Mouse (Mus musculus) lung, postnatal 25 days (tissue): ENCODE data around the gene 1600014C10Rik.

Experiments used
- DNase-seq: peaks from one replicate; pipeline ENCODE4 v3.0.0; 2022; ENCODE audit warnings: low spot score

The 1600014C10Rik gene

GRCm38 (mm10) chr7:38184418-38184745 is 1.4 kb downstream of the 1600014C10Rik start:
- no peak for DNase-seq

GRCm38 (mm10) chr7:38184786-38185185 is 1.8 kb downstream of the 1600014C10Rik start:
- DNase-seq = no peak

GRCm38 (mm10) chr7:38186861-38187260 is 3.8 kb downstream of the 1600014C10Rik start:
- no peak for DNase-seq

- peak; percentile 32 for DNase-seq
These were observed 4.8 kb downstream of the 1600014C10Rik start for GRCm38 (mm10) chr7:38187796-38188195.

GRCm38 (mm10) chr7:38188281-38189075 is 5.5 kb downstream of the 1600014C10Rik start:
- no peak for DNase-seq

GRCm38 (mm10) chr7:38189136-38189982 is 6.3 kb downstream of the 1600014C10Rik start:
- DNase-seq = peak; percentile 58

GRCm38 (mm10) chr7:38190056-38190835 is 7.2 kb downstream of the 1600014C10Rik start:
- no peak for DNase-seq

- no peak for DNase-seq
These were observed 8.1 kb downstream of the 1600014C10Rik start for GRCm38 (mm10) chr7:38191146-38191545.

- no peak for DNase-seq
These were observed 8.6 kb downstream of the 1600014C10Rik start for GRCm38 (mm10) chr7:38191571-38191970.

GRCm38 (mm10) chr7:38199907-38200605 is 17.0 kb downstream of the 1600014C10Rik start:
- DNase-seq = no peak

- DNase-seq = peak; percentile 82
These were observed 17.7 kb downstream of the 1600014C10Rik start for GRCm38 (mm10) chr7:38200606-38201289.

- DNase-seq = no peak
These were observed 18.3 kb downstream of the 1600014C10Rik start for GRCm38 (mm10) chr7:38201290-38201658.

GRCm38 (mm10) chr7:38204314-38204713 is 21.3 kb downstream of the 1600014C10Rik start:
- no peak for DNase-seq

- DNase-seq = no peak
These were observed 22.8 kb downstream of the 1600014C10Rik start for GRCm38 (mm10) chr7:38205801-38206200.

GRCm38 (mm10) chr7:38206564-38206963 is 23.5 kb downstream of the 1600014C10Rik start:
- no peak for DNase-seq

GRCm38 (mm10) chr7:38208969-38209368 is 26.0 kb downstream of the 1600014C10Rik start:
- DNase-seq = no peak

GRCm38 (mm10) chr7:38209478-38210152 is 26.6 kb downstream of the 1600014C10Rik start:
- no peak for DNase-seq

- no peak for DNase-seq
These were observed 29.6 kb downstream of the 1600014C10Rik start for GRCm38 (mm10) chr7:38212651-38213062.

- DNase-seq = no peak
These were observed 31.6 kb downstream of the 1600014C10Rik start for GRCm38 (mm10) chr7:38214473-38215214.

- DNase-seq = no peak
These were observed 32.3 kb downstream of the 1600014C10Rik start for GRCm38 (mm10) chr7:38215281-38215680.
